Mouse (Mus musculus) adrenal gland (tissue): ENCODE measurements around the gene I830077J02Rik.

Source experiments
- intact Hi-C: fragments of 180-260 bp; cut with DNase I; formaldehyde crosslinking; loops from one replicate; pipeline ENCODE4 v1.15.1; 2025
- long read RNA-seq, 2 experiments: library from polyadenylated mRNA; unstranded; transcript quantifications; one replicate each; pipeline ENCODE4 v2.0.0; 2020; ENCODE audit warnings: borderline replicate concordance in 1 of 2; ENCODE audit not compliant: insufficient replicate concordance in 1 of 2

I830077J02Rik gene
- long read RNA-seq, experiment 1, result 0 reads
- long read RNA-seq, experiment 2, result 0 reads

DNA sequence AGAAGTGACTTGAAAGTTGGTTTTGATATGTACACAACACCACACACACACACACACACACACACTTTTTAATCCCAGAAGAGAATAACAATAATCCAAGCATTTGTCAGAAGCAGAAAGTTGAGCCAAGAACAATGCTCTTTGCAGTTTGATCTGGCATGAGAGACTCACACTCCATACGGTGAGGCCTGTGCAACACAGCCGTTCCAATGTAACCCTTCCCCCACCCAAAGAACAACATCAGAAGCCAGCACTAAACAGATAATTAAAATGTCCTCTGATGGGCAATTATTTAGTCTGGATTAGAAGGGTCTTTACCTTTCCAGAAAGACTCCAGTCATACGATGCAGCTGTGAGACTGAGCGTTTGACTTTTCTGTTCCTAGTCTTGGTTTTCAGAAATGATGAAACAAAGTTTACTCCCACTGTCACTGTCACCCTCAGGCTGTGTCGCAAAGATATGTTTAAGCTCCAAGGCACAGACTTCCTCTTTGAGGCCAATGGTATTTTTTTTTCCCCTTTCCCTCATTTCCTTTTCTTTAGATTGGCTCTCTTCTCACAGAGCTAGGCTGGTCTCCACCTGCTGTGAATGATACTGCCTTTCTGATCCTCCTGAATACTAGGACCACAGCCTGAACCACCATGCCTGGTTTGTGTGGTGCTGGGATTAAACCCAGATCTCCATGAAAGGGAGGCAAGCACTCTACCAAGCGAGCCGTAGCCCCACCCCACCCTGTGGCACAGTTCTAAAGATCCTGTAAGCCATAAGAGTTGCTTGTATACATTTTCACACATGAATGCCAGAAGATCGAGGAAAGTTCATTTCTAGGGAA lies at the start of gene I830077J02Rik:
I830077J02Rik (minus strand) TSS at position 425 of the 832 bp plus-strand sequence.
- intact Hi-C loops, result no loop called here

DNA sequence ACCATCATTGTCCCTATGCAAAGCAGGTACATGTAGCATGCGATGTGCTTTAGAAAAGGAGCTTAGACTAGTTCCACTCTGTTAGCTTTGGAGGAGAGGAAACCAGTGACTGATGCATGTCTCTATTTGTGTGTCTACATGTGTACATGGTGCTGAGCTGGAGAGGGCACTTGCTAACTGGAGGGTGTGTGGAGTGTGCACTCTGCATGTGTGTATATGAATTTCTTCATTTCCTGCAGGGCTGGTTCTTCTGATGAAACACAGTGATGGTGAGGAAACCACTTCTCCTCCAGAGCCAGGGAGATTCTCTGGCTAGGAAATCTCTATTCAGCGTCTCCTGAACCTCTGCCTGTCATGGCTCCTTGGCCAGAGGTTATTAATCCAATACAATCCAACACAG lies 41.7 kb upstream of the I830077J02Rik start:
- intact Hi-C loops, result no loop called here

DNA sequence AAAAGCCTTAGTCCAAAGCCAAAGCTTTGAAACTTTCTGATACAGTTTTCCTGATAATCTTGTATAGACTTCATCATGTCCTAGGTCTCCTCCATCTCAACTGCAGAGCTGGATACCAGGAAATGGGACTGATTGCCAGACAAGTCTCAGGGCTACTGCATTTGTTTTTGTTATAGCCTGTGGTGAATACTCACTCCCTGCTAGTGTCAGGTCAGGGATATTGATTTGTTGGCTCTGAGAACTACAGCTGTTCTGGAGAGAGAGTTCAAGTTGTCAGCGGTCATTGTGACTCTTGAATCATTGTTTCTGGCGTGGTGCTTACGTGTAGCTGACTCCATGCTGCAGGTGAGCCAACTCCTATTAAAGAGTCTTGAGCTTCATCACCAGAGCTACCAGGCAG lies 40.9 kb upstream of the I830077J02Rik start, which contains the start of gene Ovgp1:
Ovgp1 (plus strand) TSS at position 301 of the 400 bp plus-strand sequence.
- intact Hi-C loops, result no loop called here

DNA sequence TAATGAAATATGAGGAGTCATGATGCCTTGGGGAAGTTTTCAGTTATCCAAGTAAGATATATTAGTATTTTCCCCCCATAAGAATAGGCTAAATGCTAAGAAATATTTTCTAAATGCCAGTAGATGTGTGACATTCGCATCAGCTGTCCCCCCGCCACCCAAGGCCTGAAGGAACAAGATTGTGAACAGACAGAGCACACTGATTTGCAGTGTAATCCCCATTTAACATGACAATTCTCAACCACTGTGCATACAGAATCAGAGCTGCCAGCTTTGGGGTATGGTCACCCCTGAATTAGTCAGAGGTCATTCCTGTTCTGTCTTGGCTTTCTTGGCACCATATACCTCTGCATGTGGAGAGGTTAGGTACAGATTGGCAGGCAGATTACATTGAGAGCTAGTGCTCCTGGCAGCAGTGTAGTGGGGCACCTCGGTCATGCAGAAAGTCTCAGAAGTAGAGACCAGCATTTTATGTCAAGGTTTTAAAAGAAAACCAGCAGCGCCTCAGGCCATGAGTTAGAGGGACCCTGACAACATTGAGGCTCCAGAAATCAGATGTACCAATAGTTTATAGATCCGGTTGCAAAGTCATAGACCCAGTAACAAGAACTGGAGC lies 39.5 kb upstream of the I830077J02Rik start:
- intact Hi-C loops, result no loop called here

DNA sequence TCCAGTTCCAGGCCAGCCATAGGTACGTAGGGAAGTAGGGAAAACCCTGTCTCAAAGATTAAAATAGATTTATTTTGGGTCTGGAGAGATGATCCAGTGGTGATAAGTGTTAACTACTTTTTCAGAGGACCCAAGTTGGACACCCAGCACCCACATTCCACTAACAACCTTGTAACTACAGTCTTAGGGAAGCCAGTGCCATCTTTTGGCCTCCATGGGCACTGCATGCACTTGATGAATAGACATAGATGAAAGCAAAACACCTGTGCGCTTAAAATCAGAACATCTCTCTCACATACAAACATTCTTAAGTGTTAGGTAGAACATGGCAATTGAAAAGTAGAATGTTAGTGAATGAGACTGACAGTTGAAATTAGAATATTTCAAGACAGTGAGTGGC lies 28.2 kb upstream of the I830077J02Rik start:
- intact Hi-C loops, result loop anchor here (10.0 kb wide), 1 partner anchor 584 kb away; the partner anchor contains the start of genes Cept1 and Dram2

DNA sequence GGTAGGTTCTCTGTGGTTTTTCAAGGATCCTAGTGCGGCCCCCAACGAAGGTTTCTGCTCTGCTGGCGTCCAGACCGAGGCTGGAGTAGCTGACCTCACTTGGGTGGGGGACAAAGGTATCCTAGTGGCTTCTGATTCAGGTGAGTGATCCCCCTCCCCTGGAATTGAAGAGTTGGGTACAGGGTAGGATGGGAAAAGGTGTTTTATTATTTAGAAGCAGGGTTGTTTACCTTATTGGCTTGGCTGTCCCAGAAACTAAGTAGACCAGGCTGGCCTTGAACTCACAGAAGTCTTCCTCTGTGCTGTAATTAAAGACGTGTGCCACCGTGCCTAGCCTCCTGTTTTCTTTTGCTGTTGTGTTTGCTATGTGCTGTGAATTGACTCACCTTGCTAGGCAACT lies 27.5 kb upstream of the I830077J02Rik start, which contains the start of gene Atp5f1:
Atp5f1 (minus strand) TSS at position 101 of the 400 bp plus-strand sequence.
- intact Hi-C loops, result loop anchor here (10.0 kb wide), 1 partner anchor 585 kb away; the partner anchor contains the start of genes Cept1 and Dram2

DNA sequence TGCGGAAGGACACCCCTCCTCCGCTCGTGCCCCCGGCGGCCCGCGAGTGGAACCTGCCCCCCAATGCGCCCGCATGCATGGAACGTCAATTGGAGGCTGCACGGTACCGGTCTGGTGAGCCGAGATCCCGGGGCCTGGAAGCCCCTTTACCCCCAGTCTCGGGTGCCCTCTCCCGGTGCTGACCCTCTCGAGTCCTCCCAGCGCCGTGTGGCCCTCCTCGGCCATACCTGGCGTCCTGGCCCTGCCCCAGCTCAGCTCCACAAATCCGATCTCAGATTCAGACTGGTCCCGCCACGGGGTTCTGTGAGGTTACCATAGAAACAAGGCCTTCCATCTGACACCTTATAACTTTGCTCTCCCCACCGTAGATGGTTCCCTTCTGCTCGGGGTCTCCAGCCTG lies 27.1 kb upstream of the I830077J02Rik start:
- intact Hi-C loops, result no loop called here

DNA sequence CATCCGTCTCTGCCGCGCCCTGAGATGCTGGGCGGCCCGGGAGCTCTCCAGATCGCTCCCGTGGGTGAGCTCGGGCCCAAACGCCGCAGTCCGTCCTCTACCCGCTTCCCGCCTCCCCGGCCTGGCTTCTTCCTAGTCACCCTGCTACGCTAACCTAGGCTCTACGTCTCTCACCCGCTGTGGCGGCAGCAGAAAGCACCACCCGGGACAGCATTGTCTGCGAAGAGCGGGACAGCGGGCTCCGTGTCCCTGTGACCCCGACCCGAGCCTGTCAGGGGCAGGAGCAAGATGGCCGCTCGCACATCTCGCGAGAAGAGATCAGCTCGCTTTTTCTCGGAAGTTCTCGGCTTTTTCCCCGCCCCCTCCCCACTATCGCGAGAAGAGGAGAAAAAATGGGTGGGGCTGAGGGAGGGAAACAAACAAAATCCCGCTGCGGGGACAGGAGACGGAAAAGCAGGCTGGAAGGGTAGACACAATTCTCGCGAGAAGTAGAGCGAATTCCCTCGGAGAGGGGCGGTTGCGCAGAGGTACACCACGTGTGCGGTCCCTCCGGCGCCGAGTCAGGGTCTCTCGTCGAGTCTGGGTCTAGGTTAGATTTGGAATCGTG lies 26.6 kb upstream of the I830077J02Rik start, which contains the start of gene Wdr77:
Wdr77 (plus strand) TSS at position 396 of the 607 bp plus-strand sequence.
- intact Hi-C loops, result no loop called here

DNA sequence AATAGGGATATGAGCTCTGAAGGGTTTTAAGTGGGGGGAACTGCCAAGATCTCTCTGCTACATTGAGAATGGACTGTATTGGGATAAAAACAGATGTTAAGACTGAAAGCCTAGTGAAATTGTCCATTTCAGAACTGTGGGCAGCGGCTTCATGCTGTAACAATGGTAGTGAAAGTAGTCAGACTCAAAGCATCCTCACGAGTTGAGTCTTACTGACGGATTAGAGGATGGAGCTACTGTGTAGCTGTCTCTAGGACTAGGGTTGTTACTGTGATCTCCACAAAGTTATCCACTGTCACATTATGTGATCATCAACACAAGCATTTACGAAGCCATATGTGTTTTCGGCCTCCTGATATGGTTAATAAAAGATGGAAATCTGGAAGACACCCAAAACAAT lies 25.7 kb upstream of the I830077J02Rik start:
- intact Hi-C loops, result no loop called here

DNA sequence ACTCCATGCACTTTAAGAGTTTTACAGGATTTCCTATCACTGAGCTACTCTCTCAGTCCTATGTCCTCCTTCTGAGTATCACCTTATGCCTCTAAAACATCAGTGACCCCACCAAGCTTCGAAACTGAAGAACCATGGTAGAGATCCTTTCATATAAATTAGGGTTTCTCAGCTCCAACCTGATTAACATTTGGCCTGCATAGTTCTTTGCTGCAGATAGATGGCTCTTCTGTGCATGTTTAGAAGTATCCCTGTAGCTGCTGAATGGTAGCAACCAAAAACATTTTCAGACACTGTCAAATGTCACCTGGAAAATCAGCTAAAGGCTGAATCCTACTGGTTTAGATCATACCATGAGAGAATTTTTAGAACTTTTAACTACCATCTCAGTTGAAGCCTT lies 24.8 kb upstream of the I830077J02Rik start:
- intact Hi-C loops, result no loop called here

DNA sequence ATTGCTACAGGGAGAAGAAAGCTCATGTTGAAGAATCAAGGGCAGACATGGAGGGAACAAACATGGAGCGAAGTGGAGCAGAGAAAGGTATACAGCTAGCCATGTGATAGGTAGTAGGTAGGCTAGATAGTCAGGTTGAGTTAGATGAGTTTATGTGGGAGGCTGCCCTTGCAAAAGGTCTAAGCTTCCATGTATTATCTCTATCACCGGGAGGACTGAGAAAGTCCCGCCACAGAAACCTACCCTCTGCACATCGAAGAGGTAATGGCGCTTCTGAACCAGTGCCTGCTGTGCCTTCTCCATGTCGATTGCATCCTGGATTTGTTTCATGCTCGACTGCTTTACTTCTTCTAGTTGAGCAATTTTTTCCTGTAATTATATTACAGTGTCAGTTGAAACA lies 18.9 kb upstream of the I830077J02Rik start:
- intact Hi-C loops, result no loop called here

DNA sequence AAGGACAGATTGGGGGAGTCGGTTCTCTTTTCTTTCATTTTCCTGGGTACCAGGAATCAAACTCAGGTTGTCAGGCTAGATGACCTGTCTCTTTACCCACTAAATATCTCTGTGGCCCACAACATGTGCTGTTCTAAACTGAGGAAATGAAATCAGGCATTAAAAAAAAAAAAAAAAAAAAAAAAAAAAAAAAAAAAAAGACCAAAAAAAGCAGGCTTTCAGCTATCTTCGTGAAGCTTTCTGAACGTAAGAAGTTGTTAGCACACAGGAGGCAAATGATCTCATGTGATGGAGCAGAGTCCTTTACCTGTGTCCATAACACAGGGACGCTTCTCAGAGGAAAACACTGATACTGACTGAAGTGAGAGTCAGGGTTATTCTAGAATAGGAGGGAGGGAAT lies 3.6 kb upstream of the I830077J02Rik start:
- intact Hi-C loops, result no loop called here

DNA sequence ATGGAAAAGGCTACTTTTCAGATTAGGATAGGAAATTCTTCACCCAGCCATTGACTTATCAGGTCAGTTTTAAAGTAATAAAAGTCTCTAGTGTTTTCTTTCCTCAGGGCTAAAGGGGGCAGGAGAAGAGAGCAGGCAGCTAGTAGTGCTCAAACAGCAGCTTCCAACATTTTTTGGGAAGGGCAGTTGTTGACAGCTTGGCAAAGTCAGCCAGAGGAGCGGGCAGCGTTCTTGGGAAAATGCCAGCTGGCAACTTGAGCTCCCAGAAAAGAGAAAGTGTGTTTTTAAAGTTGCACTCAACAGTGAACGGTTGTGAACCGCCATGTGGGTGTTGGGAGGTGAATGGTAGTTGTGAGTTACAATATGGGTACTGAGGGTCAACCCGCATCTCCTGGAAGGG lies 2.6 kb upstream of the I830077J02Rik start:
- intact Hi-C loops, result no loop called here

DNA sequence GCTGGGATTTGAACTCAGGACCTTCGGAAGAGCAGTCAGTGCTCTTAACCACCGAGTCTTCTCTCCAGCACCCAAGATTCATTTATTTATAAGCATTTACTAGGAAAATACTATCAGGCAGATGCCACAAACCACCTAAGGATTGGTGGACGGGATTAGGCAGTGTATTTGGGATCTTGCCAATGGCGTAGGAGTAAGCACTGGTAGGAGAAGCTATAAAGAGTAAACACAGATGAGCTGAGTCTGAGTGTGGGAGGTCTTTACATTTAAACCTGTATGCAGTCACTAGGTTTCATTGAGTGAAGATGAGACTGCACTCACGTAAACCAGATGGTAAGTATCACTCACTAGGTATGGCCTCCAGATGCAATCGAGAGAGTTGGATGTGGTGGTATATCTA lies 1.5 kb upstream of the I830077J02Rik start:
- intact Hi-C loops, result no loop called here

DNA sequence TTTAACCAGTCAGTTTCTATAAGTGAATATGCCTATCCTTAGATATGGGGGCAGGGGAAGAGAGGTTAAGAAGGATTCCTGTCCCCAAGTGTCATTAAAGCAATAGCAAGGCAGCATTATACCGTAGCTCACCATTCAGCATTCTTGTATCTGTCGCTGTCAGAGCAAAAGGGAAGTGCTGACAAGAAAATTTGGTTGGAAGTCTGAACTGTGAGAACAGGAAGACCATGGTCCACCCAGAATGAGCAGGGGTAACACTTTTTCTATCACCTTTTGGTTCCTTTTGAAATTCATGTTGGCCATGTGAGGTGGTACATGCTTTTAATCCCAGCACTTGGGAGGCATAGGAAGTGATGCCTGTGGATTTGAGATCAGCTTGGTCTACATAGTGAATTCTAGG lies 1.4 kb downstream of the I830077J02Rik start:
- intact Hi-C loops, result no loop called here

DNA sequence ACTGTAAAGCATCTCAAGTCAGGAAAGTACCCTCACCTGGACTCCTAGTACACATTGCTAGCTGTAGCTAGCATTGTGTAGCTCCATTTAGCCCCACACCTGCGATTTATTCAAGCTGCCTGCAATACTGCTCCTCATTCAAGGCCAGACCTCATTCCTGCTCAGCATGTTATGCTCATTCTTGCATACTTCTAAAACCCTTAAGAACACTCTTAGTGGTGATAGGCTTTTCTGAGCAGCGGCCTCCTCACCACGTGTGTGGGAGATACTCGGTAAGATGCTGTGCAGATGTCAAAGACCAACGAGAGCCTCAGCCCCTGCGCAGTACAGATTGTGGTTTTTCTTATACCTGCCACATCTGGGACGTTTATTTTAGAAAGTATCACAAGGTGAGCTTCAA lies 2.6 kb downstream of the I830077J02Rik start:
- intact Hi-C loops, result no loop called here

DNA sequence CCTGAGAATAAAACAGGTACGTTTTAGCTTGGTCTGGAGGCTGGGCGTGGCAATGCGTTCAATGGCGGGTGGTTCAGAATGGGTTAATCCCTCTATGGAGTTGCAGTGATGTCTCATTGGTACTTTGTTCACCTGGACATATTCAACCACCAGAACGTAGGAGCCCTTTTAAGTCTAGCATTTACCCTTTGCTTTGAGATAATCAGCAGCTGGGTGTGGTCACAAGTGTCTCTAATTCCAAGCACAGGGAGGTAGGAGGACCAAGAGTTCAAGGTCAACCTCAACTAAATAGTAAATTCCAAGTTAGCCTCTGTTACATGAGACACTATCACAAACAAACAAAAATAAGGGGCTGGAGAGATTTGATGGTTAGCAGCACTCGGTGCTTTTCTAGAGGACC lies 3.7 kb downstream of the I830077J02Rik start:
- intact Hi-C loops, result no loop called here

DNA sequence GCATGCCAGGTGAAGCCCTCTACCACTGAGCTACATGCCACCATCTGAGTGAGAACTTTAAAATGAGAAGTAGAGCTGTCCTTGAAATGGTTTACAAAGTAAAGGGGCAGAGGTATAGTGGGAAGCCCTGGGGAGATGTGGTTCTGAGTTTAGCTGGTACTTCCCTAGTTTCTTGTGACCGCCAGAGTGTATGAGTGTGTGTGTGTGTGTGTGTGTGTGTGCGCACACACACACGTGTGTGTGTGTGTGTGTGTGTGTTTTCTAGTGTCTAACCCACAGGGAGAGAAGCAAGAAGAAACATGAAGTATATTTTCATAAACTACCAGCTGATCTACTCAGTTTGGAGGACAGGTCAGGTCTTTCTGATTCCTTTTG lies 4.3 kb downstream of the I830077J02Rik start:
- intact Hi-C loops, result no loop called here

DNA sequence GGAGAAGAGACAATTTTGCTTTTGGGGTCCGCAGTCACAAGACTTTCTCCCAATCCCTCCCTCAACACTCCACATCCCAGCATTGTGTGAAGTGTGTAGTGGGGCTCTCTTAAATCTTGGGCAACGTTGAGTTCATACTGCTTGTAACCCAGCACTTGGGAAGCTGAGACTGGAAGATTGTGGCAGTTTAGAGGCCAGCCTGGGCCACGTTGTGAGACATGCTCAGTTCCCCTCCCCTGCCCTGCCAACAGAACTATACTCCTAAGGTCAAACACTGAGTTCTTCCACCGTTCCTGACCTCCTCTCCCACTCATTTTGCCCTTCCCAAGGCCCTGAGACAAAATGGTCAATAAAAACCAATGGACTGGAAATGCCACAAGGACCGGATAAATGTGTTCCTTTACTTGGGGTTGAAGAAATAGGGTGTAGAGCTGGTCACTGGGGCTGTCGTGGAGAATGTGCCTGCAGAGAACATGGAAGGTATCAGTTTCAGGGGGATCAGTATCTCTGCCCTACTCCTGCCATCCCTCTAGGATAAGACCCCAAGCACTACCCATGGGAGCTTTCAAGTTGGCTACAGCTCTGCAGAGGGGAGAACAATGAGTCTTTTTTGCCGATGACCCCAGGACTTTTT lies 4.8 kb downstream of the I830077J02Rik start:
- intact Hi-C loops, result no loop called here

DNA sequence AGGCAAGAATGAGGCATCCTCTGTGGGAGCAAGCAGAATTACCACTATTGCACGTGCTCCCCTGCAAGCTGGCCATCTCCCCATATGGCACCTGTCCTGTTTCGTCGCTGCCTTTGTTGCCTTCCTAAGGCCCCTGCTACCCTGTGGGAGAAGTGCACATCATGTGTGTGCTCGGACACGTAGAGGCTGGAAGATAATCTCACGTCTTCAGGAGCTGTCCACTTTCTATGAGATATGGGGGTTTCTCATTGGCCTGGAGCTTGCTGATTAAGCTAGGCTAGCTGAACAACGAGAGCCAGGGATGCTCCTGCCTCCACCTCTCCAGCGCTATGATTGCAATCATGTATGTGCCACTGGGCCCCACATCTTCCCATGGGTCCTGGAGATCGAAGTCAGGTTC lies 7.8 kb downstream of the I830077J02Rik start:
- intact Hi-C loops, result no loop called here

DNA sequence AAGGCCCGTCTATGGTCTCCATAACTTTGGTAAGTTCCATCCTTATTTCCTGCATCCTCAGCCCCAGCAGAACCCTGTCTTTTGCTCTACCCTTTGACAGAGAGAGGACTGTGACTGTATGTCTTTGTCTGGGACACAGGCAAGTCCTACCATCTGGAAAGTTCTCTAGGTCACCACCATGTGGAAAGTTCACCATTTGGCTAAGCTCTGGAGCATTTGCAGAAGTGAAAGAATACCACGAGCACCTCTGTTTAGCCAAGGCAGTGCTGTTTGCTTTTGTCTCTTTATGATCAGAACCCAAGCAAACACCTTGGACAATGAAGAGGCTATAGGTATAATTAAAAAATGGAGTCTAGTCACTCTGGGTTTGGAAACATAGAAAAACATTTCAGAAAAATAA lies 10.5 kb downstream of the I830077J02Rik start:
- intact Hi-C loops, result no loop called here
